Mouse (Mus musculus) G1E (cell line): ENCODE results near the gene Nprl2.

Source experiments
- CTCF ChIP-seq: IDR thresholded peaks from 2 replicates; pipeline ENCODE4 v1.5.1; 2012; ENCODE audit warnings: low read depth, low read length, inconsistent platforms, mixed read lengths
- GATA1 ChIP-seq: IDR thresholded peaks from 2 replicates; pipeline ENCODE4 v1.6.1; 2012; ENCODE audit warnings: borderline replicate concordance, low read length, inconsistent platforms, mixed read lengths
- GATA2 ChIP-seq: IDR thresholded peaks from 2 replicates; pipeline ENCODE4 v1.6.1; 2012; ENCODE audit warnings: low read depth, low read length, inconsistent platforms, borderline replicate concordance
- POLR2AphosphoS5 ChIP-seq: IDR thresholded peaks from 2 replicates; pipeline ENCODE4 v1.6.1; 2012; ENCODE audit warnings: low read depth, low read length, inconsistent platforms; ENCODE audit not compliant: insufficient replicate concordance
- TAL1 ChIP-seq: conservative IDR thresholded peaks from 2 replicates; pipeline ENCODE4 v1.6.1; 2012; ENCODE audit warnings: low read depth, low read length, inconsistent platforms, mixed read lengths

DNA sequence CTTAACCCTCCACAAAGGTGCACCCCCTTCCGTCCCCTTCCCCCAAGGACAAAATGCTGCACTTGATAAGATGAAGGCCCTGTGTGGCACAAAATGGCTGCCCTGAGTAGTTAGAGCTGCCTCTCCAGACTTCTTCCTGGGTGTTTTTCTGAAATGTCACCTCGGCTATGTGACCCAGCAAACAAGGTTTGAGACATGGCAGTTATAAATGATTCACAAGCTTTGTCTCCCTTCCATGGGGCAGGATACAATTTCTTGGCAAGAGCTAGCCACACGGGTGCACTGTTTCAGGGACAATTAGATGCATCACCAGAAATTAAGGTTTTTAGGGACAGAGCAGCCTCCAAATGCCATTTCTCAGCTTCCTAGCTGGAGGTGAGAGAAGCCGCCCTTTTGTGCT, 1.6 kb upstream of the Nprl2 start:
- TF ChIP-seq CTCF (no peak), POLR2AphosphoS5 (no peak), GATA1 (no peak), TAL1 (no peak), GATA2 (no peak)
